Mouse (Mus musculus) brain, adult 10 weeks (tissue): ENCODE results near the gene Rtl6. TPM values are rescaled to one million over a fixed set of nuclear protein-coding genes. Genes with fewer than 3 reads are reported as not detected.

Experiments used
- polyA plus RNA-seq: library from polyadenylated mRNA; stranded (reverse); fragments of 350-450 nt; fragmentation: Illumina TruSeq; extraction: RNeasy Lipid Tissue Mini Kit (QIAGEN cat#74804); gene quantifications from one replicate; pipeline ENCODE4 v1.2.3, GENCODE M21; 2015; ENCODE audit warnings: low read depth, low replicate concordance

Gene Rtl6
- polyA plus RNA-seq = 32.4 TPM

DNA sequence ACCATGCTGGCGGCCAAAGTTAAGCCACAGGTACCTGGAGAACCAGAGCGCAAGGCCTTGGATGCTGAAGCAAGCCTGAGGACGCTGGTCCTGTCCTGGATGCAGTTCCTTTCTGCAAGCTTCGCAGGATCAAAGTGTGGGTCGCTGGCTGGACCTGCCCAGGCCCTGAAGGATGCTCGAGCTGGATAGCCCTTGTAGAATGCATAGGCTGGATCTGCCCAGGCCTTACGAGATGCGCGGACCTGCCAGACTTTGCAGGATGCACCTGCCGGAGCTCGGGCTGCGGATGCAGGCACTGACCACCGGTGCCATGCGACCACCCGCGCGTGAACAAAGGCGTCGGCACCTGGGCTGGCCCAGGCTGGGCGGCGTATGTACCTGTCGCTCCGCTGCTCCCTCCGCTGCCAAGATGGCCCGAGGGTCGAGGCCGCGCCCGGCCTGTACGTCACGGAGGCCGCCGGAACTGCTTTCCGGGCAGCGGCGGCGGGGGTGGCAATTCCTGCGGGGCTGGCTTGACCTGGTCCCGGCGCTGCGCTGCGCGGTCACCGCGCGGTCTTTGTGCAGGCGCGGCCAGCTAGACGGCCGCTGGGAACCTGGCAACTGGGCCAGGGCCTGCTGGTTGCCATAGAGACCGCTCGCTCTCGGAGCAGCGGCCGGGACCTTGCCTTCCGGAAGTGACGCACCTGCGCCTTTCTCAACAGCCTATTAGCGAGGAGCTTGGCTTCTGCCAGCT lies at the start of gene Rtl6:
Gene Rtl6, minus strand, starts transcription at position 635 of the 733 bp plus-strand sequence.

Other genes with a start within 250 kb of the Rtl6 start
- gene Parvg, start 233.8 kb downstream of the Rtl6 start, polyA plus RNA-seq = 5.5 TPM
- 29.2 TPM for gene Shisal1, start 110.7 kb downstream of the Rtl6 start, polyA plus RNA-seq
- gene Prr5, start 111.8 kb upstream of the Rtl6 start, polyA plus RNA-seq = 6.4 TPM
- gene Arhgap8, start 162.2 kb upstream of the Rtl6 start, polyA plus RNA-seq = not detected